8 mouse cellular contexts compared by ENCODE assay signal in genomic region chr16:34572406-34573150, GRCm38 (mm10). TPM values are rescaled to one million over a fixed set of nuclear protein-coding genes. Genes with fewer than 3 reads are reported as not detected.
DNase-seq lines count a peak whose midpoint lies in the region; ATAC-seq lines count a peak whose summit lies in the region.

No protein-coding gene starts in this region.

- H3K36me3 ChIP-seq in heart, embryonic 11.5 days (ENCODE audit: control insufficient read depth, insufficient read depth, low read length) = no peaks in the 10 kb centered on the region
- no peaks in the 10 kb centered on the region for H3K36me3 ChIP-seq in liver, embryonic 16.5 days (ENCODE audit: control insufficient read depth, insufficient read depth)

- peak overlapping the region; percentile 92 for H3K4me2 ChIP-seq in heart, embryonic 11.5 days
- H3K4me2 ChIP-seq in liver, embryonic 16.5 days (ENCODE audit: low read depth, low read length) = peak overlapping the region; percentile 71

- H3K9ac ChIP-seq in heart, embryonic 11.5 days (ENCODE audit: low read depth, low read length) = peak overlapping the region; percentile 91
- H3K9ac ChIP-seq in liver, embryonic 16.5 days (ENCODE audit: low read depth, low read length) = peak overlapping the region; percentile 24; the same call in 1 of the 2 replicates

- peak overlapping the region; percentile 61 for H3K4me3 ChIP-seq in heart, embryonic 11.5 days (ENCODE audit: low read depth, low read length)
- H3K4me3 ChIP-seq in liver, embryonic 16.5 days (ENCODE audit: low read depth, low read length) = peak overlapping the region; percentile 61

- ATAC-seq in heart, embryonic 11.5 days (replicated peaks; ENCODE audit: insufficient number of reproducible peaks, low FRiP score, low TSS enrichment) = no peak
- no peak for ATAC-seq in liver, embryonic 16.5 days (ENCODE audit: low read depth)

- H3K27me3 ChIP-seq in heart, embryonic 11.5 days (ENCODE audit: control insufficient read depth, insufficient read depth, low read length) = peaks cover 12% of the 10 kb centered on the region
- peaks cover 51% of the 10 kb centered on the region for H3K27me3 ChIP-seq in liver, embryonic 16.5 days (ENCODE audit: control insufficient read depth, insufficient read depth, low read depth, low read length)

- H3K9me3 ChIP-seq in heart, embryonic 11.5 days (replicated peaks; ENCODE audit: control insufficient read depth, low read length) = no peaks in the 10 kb centered on the region
- H3K9me3 ChIP-seq in liver, embryonic 16.5 days (replicated peaks; ENCODE audit: control insufficient read depth, low read length) = no peaks in the 10 kb centered on the region

- H3K4me1 ChIP-seq in heart, embryonic 11.5 days (ENCODE audit: control insufficient read depth, insufficient read depth, low read length) = peaks cover 10% of the 10 kb centered on the region
- H3K4me1 ChIP-seq in liver, embryonic 16.5 days (ENCODE audit: control insufficient read depth, low read depth, low read length) = no peaks in the 10 kb centered on the region; the same call in 1 of the 2 replicates

- H3K27ac ChIP-seq in heart, embryonic 11.5 days (ENCODE audit: low read depth, low read length) = no peak overlapping the region
- H3K27ac ChIP-seq in liver, embryonic 16.5 days (ENCODE audit: low read length) = no peak overlapping the region

- WGBS in heart, embryonic 11.5 days (ENCODE audit: insufficient replicate concordance) = under 1% methylated on average over 59 of the region's 61 CpGs
- WGBS in liver, embryonic 16.5 days (ENCODE audit: insufficient replicate concordance) = under 1% methylated on average over 58 of the region's 61 CpGs

- DNase-seq in thymus, postnatal 14 days = peak; percentile 10
- DNase-seq in thymus, postnatal 0 days (ENCODE audit: low spot score) = no peak
- DNase-seq in embryo, embryonic 10 days (ENCODE audit: low spot score) = peak; percentile 68
- peak; percentile 64 for DNase-seq in kidney, adult 9 months
- DNase-seq in ovary, postnatal 14 days (ENCODE audit: low spot score) = peak; percentile 22
- DNase-seq in spleen, adult 12 weeks (ENCODE audit: low spot score) = no peak

RNA-seq across cellular contexts. Expression of gene Kalrn, which starts 0.8 kb away (rescaled TPM):
- 2.3 and 2.8 TPM in 2 replicates for polyA plus RNA-seq in thymus, postnatal 0 days (2015; fragmentation: Nextera tagmentation; extraction: Ambion mirVana)
- polyA plus RNA-seq in heart, embryonic 11.5 days (2014; fragmentation: Nextera tagmentation; extraction: Ambion mirVana) = 23.0 and 23.6 TPM in 2 replicates
- polyA plus RNA-seq in liver, embryonic 16.5 days (2015; fragmentation: Nextera tagmentation; extraction: Ambion mirVana) = 9.9 and 11.2 TPM in 2 replicates

Comparison
In these comparisons a context has a peak if more than half of its experiments do, and no peak if none do; other contexts are left out.
1. DNase-seq: peak in thymus, postnatal 14 days (single experiment), embryo, embryonic 10 days (single experiment), kidney, adult 9 months (single experiment) and ovary, postnatal 14 days (single experiment); none in thymus, postnatal 0 days (single experiment) and spleen, adult 12 weeks (single experiment).